Mouse (Mus musculus): ENCODE results near the gene Siglech.

- no peak for TF ChIP-seq POLR2A (IDR thresholded peaks at IDR 0.05; ENCODE audit: control insufficient read depth in 1 of 2, insufficient read depth in 1 of 2, low read depth in 1 of 2, low read length in 2 of 2, poor library complexity in 1 of 2)
- TF ChIP-seq E2F4 (IDR thresholded peaks at IDR 0.05; ENCODE audit: borderline replicate concordance, low read depth, low read length), result no peak
- no peak for TF ChIP-seq GATA1 (IDR thresholded peaks at IDR 0.05; ENCODE audit: low read depth, low read length)
- TF ChIP-seq ZNF384 (IDR thresholded peaks at IDR 0.05; ENCODE audit: low read depth, low read length), result no peak
- TF ChIP-seq MAFK (IDR thresholded peaks at IDR 0.05; ENCODE audit: borderline replicate concordance, low read depth, low read length), result no peak
Observed at GRCm38 (mm10) chr7:55734483-55734882, 33.5 kb upstream of the Siglech start.
